Comparison of ENCODE assay signal across 21 mouse cellular contexts in the genomic region with DNA sequence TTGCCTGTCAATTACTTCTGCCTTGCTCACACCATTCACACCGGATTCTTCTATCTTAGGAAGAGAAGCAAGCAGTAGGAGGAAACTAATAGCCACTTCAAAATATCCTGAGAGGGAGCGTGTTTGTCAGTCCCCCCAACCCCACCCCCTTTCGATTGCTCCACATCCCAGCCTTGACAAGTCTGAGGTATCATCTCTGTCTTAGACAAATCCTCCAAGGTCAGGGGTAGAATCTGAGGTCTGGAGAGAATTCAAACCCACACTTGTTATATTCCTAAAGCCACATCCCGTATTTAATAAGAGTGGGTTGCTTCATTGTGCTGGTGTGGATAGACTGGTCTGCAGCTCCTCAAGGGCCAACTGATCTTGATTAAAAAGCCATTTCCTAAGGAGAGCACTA.
"Had no signal": no experiment of that assay in that cellular context is flagged by ENCODE, and none has a peak within 500 bp of the region (broad histone marks: within the 10 kb centered on the region; RNA-seq: fewer than 3 reads in every experiment).

No protein-coding gene starts in this region.

- ATAC-seq: liver, embryonic 12.5 days had no signal

- H3K9ac ChIP-seq: limb, embryonic 13.5 days; liver, embryonic 12.5 days; liver, embryonic 15.5 days; lung, embryonic 15.5 days; midbrain, embryonic 15.5 days; neural tube, embryonic 13.5 days; stomach, embryonic 15.5 days had no signal

- H3K4me1 ChIP-seq: limb, embryonic 10.5 days had no signal

- H3K36me3 ChIP-seq: lung, embryonic 15.5 days had no signal

- DNase-seq: kidney, adult 2 months; kidney, postnatal 36 days; layer of hippocampus, adult 9-11 months; liver; lung, adult 18-20 months; lung, postnatal 10 days; lung, postnatal 36 days; retina, postnatal 1 day; right cerebral cortex, postnatal 25 days; spleen, adult 18-20 months; thymus, adult 18-20 months; thymus, postnatal 36 days had no signal

- H3K27me3 ChIP-seq: limb, embryonic 13.5 days; liver, embryonic 12.5 days; liver, embryonic 15.5 days; lung, embryonic 15.5 days; midbrain, embryonic 15.5 days; neural tube, embryonic 13.5 days; stomach, embryonic 15.5 days had no signal

- H3K9me3 ChIP-seq: limb, embryonic 10.5 days; limb, embryonic 13.5 days; liver, embryonic 12.5 days; liver, embryonic 15.5 days; lung, embryonic 15.5 days; midbrain, embryonic 15.5 days; neural tube, embryonic 13.5 days; stomach, embryonic 15.5 days had no signal

- H3K4me3 ChIP-seq: limb, embryonic 10.5 days; limb, embryonic 13.5 days; liver, embryonic 12.5 days; liver, embryonic 15.5 days; lung, embryonic 15.5 days; midbrain, embryonic 15.5 days; neural tube, embryonic 13.5 days; stomach, embryonic 15.5 days had no signal

- H3K27ac ChIP-seq: kidney, postnatal 0 days; limb, embryonic 10.5 days; limb, embryonic 13.5 days; liver, embryonic 12.5 days; liver, embryonic 15.5 days; lung, embryonic 15.5 days; midbrain, embryonic 15.5 days; neural tube, embryonic 13.5 days; stomach, embryonic 15.5 days had no signal
